Mouse (Mus musculus) cortical plate, adult 2 months (tissue): ENCODE results near the gene Ccdc91.

Experiments
- CTCF ChIP-seq: fragments of 200-500 bp; IDR thresholded peaks from 2 replicates; pipeline ENCODE4 v1.5.1; 2011; ENCODE audit warnings: mild to moderate bottlenecking, control low read depth, low read length; ENCODE audit not compliant: insufficient read depth; ENCODE audit errors: extremely low read depth
- POLR2A ChIP-seq: fragments of 200-500 bp; IDR thresholded peaks from 2 replicates; pipeline ENCODE4 v1.6.1; 2011; ENCODE audit warnings: mild to moderate bottlenecking, low read length, control low read depth; ENCODE audit not compliant: insufficient read depth; ENCODE audit errors: extremely low read depth

- TF ChIP-seq POLR2A (no peak), CTCF (no peak)
Measured at GRCm38 (mm10) chr6:147560436-147560835, 84.8 kb downstream of the Ccdc91 start.
